Mouse (Mus musculus): ENCODE measurements at regions not wholly inside any gene's neighbourhood (a gene's known extent, or its start where the extent isn't known, plus 50 kb on each side); places are given as distances from the start of the nearest gene placed in this dataset.

- in situ Hi-C loops (cut with MboI, MseI) = loop anchor here in 1 of 2 experiments (10.0 kb wide), 1 partner anchor 809 kb away; no protein-coding TSS in a partner anchor
Observed at GRCm38 (mm10) chr4:26016071-26016470, 216.0 kb upstream of the Fut9 start.

DNA sequence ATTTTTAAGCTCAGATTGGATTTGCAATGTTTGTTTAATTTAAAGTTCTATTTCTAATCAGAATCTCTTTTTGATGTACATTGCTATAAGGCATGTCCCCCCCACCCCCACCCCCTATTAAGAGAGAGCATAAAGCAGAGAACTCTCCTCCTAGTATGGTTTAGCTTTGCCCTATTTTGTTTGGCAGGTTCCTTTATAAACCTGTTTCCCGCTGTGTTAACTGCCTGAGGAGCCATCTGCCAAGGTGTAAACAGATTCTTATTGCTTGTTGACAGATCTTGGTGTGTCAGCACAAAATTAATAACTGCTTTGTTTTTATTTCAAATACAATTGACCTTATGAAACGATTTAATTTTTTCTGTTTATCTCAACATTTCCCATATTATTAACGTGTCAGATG is 200.3 kb upstream of the Fut9 start:
- in situ Hi-C loops (cut with MboI, MseI) = no loop called here

GRCm38 (mm10) chr4:25998561-25998960 is 198.5 kb upstream of the Fut9 start:
- in situ Hi-C loops (cut with MboI, MseI) = no loop called here

GRCm38 (mm10) chr4:25955696-25956348 is 155.8 kb upstream of the Fut9 start:
- in situ Hi-C loops (cut with MboI, MseI) = no loop called here

GRCm38 (mm10) chr4:25932546-25932945 is 132.5 kb upstream of the Fut9 start:
- in situ Hi-C loops (cut with MboI, MseI) = no loop called here

DNA sequence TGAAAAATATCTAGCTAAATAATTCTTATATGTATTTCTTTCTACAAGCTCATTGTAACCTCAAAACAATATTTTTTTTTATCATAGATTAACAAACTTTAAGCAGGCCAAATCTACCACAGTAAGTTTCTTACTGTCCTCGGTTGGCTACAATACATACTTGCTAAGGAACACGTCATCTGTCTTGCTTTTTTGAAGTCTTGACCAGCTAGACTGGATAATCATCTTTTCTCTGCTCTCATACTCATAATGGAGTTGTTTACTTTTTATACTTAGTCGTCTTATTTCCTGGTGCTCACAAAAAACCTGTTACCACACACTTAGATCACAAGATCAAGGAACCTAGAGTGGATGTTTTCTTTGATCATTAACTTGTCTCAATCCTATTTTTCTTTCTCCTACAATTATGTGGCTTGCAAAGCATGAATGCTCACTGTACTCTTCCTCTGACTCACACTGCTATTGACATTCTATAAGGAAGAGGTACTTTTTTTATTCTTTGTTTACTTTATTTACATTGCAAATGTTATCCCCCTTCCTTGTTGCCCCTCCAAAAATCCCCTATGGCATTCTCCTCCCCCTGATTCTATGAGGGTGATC is 95.4 kb upstream of the Fut9 start:
- in situ Hi-C loops (cut with MboI, MseI) = no loop called here

DNA sequence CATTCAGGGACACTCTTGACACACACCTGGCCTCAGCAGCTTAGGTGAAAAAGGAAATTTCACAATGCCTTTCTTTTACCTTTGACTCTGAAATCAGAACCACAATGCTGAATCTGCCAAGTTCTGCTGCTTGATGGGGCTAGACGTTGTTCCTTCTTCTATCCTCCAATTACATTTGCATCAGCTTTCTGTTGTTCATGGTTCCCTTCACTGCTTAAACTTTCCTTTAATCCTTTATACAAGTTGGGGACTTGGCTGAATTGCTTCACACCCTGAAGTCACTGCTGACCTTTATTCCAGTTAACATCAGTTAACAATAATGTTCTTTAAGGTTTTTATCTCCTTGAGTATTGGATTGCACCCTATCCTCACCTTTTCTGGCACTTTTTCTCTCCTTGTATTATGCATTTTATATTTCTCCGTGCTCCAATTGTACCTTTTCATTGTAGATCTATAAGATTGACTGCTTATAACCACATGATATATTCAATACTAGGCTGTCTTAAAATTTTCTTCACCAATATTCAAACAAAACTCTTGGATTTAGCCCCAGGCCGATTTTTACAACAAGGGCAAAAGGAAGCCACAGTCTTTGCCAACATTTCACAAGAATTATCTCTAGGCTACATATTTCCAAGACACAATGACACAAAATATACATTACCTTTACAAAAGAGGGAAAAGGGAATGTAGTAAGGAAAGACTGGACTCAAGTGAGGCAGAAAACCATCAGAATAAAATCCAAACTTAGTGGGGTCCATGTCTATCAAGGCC is 92.0 kb upstream of the Fut9 start:
- in situ Hi-C loops (cut with MboI, MseI) = no loop called here

All from T-helper 17 cell (primary cell).